Mouse (Mus musculus) embryo, embryonic 11 days (tissue): ENCODE results near the gene Zfp362.
A peak's percentile ranks its signal among the peaks of the same experiment; 100 is the strongest.

Experiments used
- DNase-seq: peaks from one replicate; pipeline ENCODE4 v3.0.0-alpha.2; 2015

The Zfp362 gene

GRCm38 (mm10) chr4:128755064-128755463, 50.8 kb downstream of the Zfp362 start, which contains the start of gene A3galt2:
A3galt2 (plus strand) TSS chr4:128755364.
- DNase-seq = no peak

GRCm38 (mm10) chr4:128753571-128753970, 52.3 kb downstream of the Zfp362 start:
- DNase-seq = no peak

- DNase-seq = no peak
Observed at GRCm38 (mm10) chr4:128752031-128752757, 53.7 kb downstream of the Zfp362 start.

- DNase-seq = peak; percentile 39
Observed at GRCm38 (mm10) chr4:128751006-128751405, 54.8 kb downstream of the Zfp362 start.

- no peak for DNase-seq
Observed at GRCm38 (mm10) chr4:128748309-128748708, 57.5 kb downstream of the Zfp362 start.

GRCm38 (mm10) chr4:128747614-128748270, 58.1 kb downstream of the Zfp362 start:
- no peak for DNase-seq

- no peak for DNase-seq
Observed at GRCm38 (mm10) chr4:128745160-128745559, 60.7 kb downstream of the Zfp362 start.

- DNase-seq = no peak
Observed at GRCm38 (mm10) chr4:128743031-128743626, 62.7 kb downstream of the Zfp362 start.

- no peak for DNase-seq
Observed at GRCm38 (mm10) chr4:128742379-128742970, 63.4 kb downstream of the Zfp362 start.

- DNase-seq = no peak
Observed at GRCm38 (mm10) chr4:128741906-128742305, 63.9 kb downstream of the Zfp362 start.

GRCm38 (mm10) chr4:128740878-128741277, 65.0 kb downstream of the Zfp362 start:
- DNase-seq = no peak

GRCm38 (mm10) chr4:128737825-128738610, 67.8 kb downstream of the Zfp362 start:
- DNase-seq = no peak

- peak; percentile 77 for DNase-seq
Observed at GRCm38 (mm10) chr4:128737137-128737589, 68.7 kb downstream of the Zfp362 start.

GRCm38 (mm10) chr4:128734721-128735671, 70.8 kb downstream of the Zfp362 start:
- no peak for DNase-seq

GRCm38 (mm10) chr4:128734217-128734616, 71.6 kb downstream of the Zfp362 start:
- no peak for DNase-seq

GRCm38 (mm10) chr4:128733496-128733895, 72.3 kb downstream of the Zfp362 start:
- no peak for DNase-seq

- no peak for DNase-seq
Observed at GRCm38 (mm10) chr4:128732794-128733193, 73.1 kb downstream of the Zfp362 start.

GRCm38 (mm10) chr4:128730271-128730670, 75.6 kb downstream of the Zfp362 start:
- no peak for DNase-seq

GRCm38 (mm10) chr4:128729709-128730037, 76.2 kb downstream of the Zfp362 start:
- DNase-seq = no peak

GRCm38 (mm10) chr4:128729033-128729708, 76.7 kb downstream of the Zfp362 start:
- DNase-seq = no peak

- no peak for DNase-seq
Observed at GRCm38 (mm10) chr4:128728431-128728851, 77.4 kb downstream of the Zfp362 start.
